Mouse (Mus musculus): Measurements from ENCODE around the gene Umodl1. TPM values are rescaled to one million over a fixed set of nuclear protein-coding genes. Genes with fewer than 3 reads are reported as not detected.
A peak's percentile ranks its signal among the peaks of the same experiment; 100 is the strongest.

The Umodl1 gene
- total RNA-seq, 2 experiments from 2014 or later, result 0.08 TPM; not detected in 1

DNA sequence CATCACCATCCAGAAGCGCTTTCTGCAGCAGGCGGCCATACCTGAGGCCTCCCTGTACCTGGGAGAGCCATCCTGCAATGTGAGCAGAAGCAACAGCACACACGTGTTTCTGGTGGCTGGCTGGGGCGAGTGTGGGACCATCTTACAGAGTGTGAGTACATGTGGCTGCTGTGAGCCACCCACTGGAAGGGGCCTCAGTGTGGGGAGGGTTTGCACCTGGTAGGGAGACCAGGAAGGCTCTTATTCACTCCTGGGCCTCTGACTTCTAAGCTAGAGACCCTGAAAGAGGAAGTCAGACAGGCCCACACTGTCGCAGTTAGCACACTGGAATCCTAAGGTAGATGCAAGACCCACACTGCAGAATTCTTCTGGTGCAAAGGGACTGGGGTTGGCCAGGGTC lies 41.9 kb downstream of the Umodl1 start:
- no peak for DNase-seq (ENCODE audit: low spot score in 2 of 2)

DNA sequence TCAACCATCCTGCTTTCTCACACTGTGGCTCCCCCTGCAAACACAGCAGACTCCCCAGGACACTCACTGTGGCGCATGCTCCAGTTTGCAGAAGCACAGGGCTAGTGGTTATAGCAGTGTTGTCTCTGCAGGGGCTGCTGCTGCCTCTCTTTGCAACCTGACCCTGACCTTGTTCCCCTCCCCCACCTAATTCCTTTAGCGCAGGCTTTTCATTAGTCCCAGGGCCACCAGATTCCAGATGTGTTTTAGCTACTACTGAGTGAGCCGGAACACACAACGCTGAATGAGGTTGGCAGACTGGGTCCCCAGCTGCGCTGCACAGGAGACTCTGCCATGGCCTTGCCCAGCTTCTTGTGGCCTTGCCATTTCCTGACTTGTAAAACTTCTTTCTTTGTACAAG lies 46.5 kb downstream of the Umodl1 start:
- no peak for DNase-seq (ENCODE audit: low spot score in 2 of 2)

DNA sequence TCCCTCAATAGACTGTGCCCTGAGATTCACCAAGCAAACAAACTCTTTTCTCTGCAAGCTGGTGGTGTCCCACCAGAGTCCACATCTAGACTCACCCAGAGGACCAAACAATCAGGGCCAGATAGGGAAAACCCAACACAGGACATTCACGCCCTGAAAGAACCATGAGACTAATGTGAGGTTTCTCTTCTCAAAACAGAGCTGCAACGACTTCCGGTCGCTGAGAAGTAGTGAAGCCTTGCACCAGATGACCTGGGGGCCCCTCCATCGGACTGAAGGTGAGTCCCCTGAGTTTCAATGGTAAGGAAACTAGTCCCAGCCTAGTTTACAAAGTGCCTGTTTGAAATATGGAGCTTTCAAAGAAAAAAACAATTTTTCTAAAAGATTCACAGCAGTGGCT lies 48.2 kb downstream of the Umodl1 start:
- no peak for DNase-seq (ENCODE audit: low spot score in 2 of 2)

DNA sequence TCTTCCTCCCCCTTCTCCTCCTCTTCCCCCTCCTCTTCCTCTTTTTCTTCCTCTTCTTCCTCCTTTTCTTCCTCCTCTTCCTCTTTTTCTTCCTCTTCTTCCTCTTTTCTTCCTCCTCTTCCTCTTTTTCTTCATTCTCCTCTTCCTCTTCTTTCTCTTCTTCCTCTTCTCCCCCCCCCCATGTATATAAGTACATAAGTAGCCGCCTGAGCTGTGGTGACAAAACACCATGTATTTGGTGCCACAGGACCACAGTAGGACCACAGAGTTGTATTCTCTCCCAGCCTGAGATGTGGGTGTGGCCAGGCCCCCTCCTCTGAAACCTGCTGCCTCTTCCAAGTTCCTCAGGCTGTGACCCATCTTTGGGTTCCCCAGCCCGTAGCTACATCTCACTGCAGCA lies 50.8 kb downstream of the Umodl1 start:
- DNase-seq (ENCODE audit: low spot score in 2 of 2), result no peak

DNA sequence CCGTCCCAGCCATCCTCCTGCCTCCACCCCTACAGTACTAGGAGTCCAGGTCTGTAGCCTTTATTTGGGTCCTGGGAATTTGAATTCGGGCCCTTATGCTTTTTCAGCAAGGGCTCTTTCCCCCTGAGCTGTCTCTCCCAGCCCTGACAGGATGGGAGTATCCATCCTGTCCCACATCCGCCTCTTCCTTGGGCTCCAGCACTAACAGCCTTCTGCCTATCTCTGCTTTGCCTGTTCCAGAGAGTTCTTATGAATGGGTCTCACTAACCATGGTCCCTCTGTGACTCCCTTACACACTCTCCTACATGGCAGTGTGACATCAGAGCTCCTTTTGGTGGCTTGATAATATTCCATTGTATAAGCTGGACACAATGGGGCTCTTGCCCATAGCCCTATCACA lies 52.9 kb downstream of the Umodl1 start:
- no peak for DNase-seq (ENCODE audit: low spot score in 2 of 2)

DNA sequence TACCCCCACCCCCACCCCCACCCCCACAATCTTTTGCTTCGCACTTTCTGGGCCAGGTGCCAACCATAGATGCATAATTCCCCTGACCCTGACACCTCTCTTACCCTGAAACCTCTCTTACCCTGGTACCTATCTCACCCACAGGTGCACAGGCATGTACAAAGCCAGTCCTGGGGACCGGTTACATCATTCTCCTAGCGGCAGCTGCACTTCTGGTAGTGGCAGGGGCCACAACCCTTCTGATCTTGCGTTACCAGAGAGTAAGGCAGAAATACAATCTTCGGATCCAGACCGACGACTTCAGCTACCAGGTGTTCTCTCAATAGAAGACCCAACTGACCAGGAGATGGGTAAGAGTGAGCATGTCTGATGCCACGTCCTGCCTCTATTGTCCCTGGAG lies 54.0 kb downstream of the Umodl1 start:
- DNase-seq (ENCODE audit: low spot score in 2 of 2), result no peak

DNA sequence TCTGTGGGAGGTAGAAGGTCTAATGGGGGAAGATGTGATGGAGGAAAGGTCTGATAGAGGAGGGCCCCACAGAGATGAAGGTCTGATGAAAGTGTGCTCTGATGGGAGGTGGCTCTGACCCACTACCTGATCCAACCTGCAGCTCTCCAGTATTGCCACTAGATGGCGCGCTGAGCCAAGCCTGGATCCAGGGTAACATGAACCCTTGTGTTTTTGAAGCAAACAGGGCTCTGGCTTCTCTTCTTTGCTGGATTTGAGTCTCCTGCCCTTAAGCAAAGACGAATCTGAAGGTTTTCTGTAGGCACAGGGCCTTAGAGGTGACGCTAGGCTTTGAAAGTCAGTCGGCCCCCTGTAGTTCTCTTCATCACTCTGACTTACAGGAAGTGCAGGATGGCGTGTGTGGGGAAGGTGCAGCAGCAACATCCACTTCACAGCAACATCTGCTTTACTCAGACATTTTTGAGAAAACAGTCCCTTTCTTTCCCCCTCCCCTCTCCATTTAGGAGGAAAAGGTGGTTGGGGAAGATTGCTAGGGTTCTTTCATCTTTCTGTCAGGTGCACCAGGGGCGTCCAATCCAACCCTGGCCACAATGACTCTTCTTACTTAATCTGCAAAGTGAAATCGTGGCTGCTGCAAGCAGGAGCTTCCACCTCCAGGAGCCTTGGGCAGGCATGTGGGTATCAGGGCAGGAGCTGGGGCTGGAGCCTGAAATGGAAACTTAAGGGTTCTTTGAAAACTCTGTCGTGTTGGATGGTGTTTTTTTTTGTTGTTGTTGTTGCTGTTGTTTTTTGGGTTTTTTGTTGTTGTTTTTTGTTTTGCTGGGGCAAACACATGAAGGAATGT lies 57.3 kb downstream of the Umodl1 start:
- DNase-seq (ENCODE audit: low spot score in 2 of 2), result no peak

DNA sequence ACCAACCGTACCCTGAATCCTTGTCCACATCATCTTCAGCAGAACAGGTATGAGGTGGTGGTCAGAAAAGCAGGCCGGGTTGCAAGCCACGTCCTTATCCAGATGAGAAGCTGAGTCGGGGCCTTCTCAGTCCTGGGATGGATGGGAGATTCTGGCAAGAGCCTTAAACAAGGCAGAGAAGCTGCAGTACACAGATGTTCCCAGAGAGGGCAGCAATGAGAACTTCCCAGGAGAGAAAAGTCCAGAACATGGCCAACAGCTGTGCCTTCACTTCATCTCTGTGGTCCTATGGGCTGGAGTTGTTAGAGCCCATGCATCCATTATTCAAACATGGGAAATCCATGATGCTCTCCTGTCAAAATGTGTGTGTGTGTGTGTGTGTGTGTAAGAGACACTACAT lies 63.8 kb downstream of the Umodl1 start:
- peak in 1 of 2 experiments; percentile 19 for DNase-seq (ENCODE audit: low spot score in 2 of 2)

DNA sequence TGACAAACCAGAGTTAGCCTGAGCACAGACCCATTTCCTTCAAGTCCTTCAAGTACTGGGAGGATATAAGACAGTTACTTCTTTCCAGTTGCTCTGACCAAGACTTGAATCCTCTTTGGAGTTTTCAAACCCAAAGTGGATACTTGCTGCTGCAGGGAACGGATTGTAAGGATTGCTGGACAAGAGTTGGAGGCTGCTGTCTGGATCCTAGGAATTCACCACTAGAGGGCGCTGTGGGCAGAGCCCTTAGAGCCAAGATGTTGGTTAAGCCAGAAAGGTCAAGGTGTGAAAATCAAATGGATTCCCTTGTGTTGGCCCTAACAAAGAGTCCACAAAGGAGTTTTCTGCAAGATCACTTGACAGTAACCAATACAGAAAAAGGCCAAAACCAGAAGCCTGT lies 65.1 kb downstream of the Umodl1 start:
- peak in 1 of 2 experiments; percentile 33 for DNase-seq (ENCODE audit: low spot score in 2 of 2)

DNA sequence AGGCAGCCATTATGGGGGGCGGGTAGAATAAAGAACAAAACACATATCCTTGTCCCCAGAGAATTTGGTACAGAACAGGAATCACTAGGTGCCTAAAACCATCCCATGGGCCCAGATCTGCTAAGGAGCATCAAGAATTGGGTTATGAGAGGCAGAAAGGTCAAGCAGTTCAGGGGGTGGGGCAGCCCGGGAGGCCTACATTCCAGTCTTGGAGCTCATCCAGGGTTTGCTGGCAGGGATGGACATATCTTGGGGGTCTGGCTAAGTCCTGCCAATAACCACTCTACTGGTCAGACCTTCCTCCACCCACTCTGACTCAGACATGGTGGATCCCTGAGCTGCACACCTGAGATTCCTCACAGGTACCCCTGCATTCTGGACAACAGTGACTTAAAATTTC lies 65.6 kb downstream of the Umodl1 start:
- DNase-seq (ENCODE audit: low spot score in 2 of 2), result no peak

DNA sequence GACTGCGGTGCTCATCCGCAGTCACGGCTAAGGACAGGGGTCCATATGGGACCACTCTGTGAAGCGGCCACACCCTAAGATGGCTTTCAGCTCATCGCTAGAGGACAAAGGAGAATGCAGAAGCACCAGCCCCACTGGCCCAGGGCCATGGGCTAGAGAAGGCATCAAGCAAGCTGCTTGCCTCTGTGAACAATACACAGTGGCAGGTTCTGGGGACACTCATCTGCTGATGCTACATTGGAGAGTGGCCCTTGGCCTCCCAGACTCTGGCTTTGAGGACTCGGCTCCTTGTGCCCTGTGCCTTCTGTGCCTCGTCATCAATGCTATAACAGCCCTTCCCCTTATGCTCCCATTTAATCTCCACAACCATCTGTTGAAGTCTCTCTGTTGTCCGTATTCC lies 66.8 kb downstream of the Umodl1 start:
- DNase-seq (ENCODE audit: low spot score in 2 of 2), result no peak

DNA sequence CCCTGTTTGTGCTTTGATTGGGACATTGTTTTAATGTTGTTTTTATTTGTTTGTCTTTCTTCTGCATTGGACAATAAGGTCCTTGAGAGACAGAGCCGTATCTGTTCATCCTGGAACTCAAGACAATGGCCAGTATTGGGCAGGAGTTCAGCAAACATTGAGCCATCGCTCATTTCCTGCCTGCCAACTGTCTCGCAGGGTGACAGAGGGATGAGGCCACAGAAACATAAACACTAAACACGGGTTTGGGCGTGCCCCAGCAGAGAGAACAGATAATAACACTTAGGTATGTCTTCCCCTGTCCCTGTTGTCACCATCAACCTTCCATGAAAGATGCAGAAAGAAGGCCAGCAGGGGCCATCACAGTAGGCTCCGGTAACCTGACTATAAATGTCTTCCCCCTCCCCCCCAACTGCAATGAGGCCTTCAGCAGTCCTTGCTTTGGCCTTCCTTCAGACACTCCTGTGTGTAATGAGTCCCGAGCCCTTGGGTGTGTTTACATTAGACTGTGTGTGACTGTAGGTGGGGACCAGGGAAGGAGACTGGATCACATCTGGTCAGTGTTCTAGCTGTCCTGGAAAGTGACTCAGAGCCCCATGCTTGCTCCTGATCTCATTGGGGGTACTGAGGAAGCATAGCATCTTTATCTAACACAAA lies 69.8 kb downstream of the Umodl1 start:
- DNase-seq (ENCODE audit: low spot score in 2 of 2), result no peak

DNA sequence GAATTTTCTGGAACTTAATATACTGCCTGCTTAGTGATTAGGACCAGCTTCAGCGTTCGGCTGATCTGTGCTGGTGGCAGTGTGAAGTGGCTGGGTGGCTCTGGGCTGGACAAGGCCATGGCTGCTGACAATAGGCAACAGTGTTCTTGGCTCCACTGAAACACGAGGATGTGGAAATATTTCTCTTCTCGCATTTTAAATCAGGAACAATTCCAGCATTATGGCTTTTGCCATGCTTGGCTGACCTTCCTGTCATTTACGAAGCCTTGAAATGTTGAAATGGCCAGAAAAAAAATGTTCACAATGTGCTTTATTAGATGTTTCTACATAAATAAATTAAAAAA lies 70.3 kb downstream of the Umodl1 start:
- DNase-seq (ENCODE audit: low spot score in 2 of 2), result no peak

DNA sequence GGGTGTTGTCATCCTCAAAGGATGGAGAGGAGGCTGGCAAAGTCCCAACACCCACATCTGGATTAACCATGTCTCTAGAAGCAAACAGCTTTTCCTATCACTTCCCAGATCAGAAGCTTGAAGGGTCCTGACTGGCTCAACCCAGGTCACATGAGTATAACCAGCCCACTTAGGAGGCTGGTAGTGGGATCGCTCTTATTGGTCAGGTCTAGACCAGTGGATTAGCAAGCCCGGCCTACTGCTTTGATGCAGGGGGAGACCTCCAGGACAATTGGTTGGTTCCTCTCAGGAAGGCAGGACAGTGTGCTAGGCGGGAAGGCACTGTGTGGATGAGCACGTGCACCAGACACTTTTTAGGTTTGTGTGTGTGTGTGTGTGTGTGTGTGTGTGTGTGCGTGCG lies 72.5 kb downstream of the Umodl1 start:
- no peak for DNase-seq (ENCODE audit: low spot score in 2 of 2)

DNA sequence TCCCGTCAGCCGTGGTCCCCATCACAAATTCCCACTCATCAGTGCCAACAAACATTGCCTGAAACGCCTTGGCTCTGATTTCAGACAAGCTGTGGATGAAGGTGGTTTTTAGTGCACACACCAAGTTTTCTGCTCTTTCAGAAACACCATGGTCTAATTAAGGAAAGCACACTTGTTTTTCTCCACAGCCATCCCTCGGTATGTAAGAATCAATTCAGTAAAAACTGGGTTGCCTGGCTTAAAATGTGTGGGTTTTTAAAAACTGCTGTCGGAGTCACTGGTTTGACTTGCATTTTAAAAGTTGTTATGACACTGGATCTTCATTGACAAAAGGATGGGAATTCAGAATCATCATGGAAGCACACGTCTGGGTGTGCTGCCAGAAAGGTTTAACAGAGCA lies 73.3 kb downstream of the Umodl1 start:
- no peak for DNase-seq (ENCODE audit: low spot score in 2 of 2)

DNA sequence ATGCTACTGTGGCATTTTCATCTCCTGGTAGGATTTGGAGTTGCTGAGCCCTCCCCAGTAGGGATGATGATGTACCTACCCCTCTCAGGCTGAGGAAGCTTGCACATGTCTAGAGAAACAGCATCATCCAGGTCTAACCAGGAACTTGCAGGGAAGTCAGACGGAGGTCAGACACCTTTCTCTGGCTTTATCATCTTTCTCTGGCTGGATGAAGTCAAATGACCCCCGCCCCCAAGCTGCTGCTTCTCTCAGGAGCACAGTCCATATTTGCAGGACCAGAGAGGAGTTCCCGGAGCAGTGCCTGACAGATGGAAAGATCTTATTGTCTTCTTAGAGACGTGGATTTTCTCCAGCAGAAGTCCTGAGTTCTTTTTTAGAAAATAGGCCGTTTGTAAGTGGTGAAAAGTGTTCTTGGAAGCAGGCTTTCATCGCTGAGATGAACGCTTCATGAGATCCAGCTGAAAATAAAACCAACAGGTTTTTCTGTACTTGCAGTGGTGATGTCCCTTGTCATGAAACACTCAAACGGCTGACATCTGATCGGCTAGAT lies 74.5 kb downstream of the Umodl1 start:
- DNase-seq (ENCODE audit: low spot score in 2 of 2), result no peak

DNA sequence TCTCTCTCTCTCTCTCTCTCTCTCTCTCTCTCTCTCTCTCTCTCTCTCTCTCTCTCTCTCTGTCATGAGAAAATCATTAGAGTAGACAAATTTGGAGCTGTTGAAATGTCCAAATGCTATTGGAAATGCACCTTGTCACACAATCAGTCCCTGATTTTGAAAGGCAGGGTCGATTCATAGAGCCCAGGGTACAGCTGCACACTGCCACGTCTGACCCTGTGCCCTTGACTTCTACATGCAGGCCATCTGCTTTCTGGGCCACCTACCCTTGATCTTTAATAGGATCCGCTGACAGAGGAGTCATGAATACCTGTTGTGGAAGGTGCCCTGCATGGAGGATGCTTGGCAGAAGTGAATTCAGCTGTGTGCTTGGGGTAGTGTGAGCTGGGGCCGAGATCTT lies 75.0 kb downstream of the Umodl1 start:
- DNase-seq (ENCODE audit: low spot score in 2 of 2), result no peak

DNA sequence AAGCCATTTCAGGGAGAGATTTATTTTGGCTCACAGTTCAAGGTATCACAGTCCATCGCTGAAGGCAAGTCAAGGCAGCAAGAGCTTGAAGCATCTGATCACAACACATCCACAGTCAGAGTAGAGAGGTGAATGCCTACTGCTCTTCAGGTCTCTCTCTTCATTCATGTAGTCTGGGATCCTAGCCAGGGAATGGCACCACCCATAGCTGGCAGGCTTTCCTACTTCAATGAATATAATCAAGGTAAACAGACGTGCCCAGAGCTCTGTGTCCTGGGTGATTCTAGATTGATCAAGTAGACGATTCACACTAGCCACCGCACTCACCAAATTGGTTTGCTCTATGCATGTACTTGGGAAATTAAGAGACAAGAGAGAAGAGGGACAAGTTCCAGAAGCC lies 77.9 kb downstream of the Umodl1 start:
- DNase-seq (ENCODE audit: low spot score in 2 of 2), result no peak

DNA sequence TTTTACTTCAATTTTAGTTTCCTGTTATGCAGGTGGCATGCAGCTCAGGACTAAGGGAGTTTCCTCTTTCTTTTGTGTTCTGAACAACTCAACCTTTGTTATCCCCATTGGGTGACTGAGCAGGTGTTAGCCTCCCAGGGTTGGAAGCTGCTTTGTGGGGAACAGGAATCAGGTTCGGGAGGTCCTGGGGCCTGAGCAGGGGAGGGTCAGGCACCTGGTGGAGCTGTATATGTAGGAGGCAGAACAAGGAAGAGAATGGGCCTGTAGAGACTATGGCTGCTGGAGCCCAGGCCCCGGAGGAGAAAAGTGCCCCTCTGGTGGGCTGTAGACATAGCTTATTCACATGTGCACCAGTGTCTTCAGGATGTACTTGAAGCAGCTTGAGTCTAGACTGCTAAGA lies 78.8 kb downstream of the Umodl1 start:
- no peak for DNase-seq (ENCODE audit: low spot score in 2 of 2)

DNA sequence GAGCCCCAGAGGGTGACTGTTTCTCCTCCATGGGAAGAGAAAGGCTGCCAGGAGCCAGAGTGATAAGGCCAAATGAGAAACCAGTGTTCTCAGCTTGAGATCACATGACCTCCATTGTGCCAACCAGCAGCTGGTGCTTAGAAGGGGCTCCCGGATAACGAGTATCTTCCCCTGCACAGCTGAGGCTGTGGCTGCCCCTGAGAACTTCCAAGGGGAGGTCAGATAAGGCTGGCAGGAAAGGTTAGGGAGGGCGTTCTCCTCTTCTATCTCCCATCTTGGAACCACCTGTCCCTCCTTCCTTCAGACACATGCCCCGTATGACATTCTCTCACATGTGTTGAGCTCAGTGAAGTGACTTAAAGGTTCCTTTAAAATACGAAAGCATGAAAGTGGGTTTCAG lies 79.7 kb downstream of the Umodl1 start:
- no peak for DNase-seq (ENCODE audit: low spot score in 2 of 2)

DNA sequence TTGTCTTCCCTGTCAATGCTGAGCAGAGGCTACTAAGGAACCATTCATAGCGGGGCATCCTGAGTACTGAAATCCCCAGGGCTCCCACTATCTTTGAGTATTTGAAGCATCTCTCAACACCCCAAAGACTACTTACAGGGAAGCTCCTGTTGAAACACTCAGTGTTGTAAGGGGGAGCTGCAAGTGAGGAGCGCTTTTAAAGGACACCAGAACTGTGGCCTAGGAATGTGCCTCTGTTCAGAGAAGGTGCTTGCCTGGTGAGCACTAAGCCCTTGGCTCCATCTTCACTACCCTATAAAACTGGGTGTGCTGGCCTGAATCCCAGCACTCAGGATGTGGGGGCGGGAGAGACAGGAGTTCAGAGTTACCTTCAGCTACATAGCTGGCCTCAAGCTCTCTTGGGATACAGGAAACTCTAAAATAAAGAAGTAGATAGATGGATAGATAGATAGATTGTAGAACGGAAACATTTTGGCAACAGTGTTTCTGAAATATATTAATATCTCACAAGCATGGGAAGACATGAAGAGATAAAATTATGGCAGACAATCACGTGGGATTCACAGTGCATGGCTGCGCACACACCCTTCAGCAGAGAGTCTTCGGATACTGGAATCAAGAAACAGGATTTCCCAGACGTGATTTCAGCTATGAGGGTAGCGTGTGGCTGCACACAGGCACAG lies 80.4 kb downstream of the Umodl1 start:
- no peak for DNase-seq (ENCODE audit: low spot score in 2 of 2)
